19 mouse cellular contexts compared by ENCODE assay signal in the genomic region with DNA sequence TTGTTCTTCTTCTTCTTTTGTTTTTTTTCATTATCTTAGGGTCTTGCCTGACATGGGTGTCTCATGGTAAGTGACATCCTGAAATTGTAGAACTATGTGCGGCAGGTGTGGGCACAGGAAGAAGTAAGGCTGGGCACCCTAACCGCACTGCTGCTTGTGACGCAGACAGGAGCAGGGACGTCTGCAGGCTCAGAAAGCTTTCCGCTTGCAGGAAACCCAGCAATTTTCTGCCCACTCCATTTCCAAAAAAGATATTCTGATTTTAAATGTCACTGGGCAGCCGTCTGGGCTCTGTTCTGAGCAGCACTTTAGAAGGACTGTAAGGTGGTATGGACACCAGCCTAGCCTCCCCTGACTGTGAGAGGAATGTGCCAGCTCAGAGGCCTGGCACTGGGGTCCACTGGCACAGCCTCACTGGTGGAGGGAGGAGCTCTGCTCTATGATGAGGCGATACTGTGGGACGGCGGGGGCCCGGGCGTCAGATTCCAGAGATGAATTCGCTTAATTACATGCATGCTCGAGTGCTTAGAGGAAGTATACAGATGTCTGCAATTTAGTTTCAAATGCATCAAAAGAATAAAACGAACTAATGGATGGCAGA.
DNase-seq lines count a peak whose midpoint lies in the region; ATAC-seq and TF ChIP-seq lines count a peak whose summit lies in the region.
"Had no signal": no experiment of that assay in that cellular context is flagged by ENCODE, and none has a peak within 500 bp of the region (broad histone marks: within the 10 kb centered on the region; RNA-seq: fewer than 3 reads in every experiment).

No protein-coding gene starts in this region.

- no peak overlapping the region for H3K4me3 ChIP-seq in layer of hippocampus, adult 2 months
- no peak overlapping the region for H3K4me3 ChIP-seq in embryonic facial prominence, embryonic 14.5 days (ENCODE audit: low read depth, low read length)
- no peak overlapping the region for H3K4me3 ChIP-seq in heart, adult 2 months
- H3K4me3 ChIP-seq: heart, embryonic 12.5 days; limb, embryonic 13.5 days; midbrain, embryonic 15.5 days had no signal

- 0 out of 2 replicates have a peak, but pooled peaks have one; percentile 16 for ATAC-seq in embryonic facial prominence, embryonic 14.5 days (ENCODE audit: low read depth)
- ATAC-seq: hindbrain, postnatal 0 days; midbrain, embryonic 15.5 days had no signal

- H3K27ac ChIP-seq in layer of hippocampus, adult 2 months, result peak overlapping the region; percentile 43; the same call in 1 of the 2 replicates
- H3K27ac ChIP-seq in embryonic facial prominence, embryonic 14.5 days (replicated peaks; ENCODE audit: low read depth, low read length), result no peak overlapping the region; the same call in 1 of the 2 replicates
- no peak overlapping the region for H3K27ac ChIP-seq in heart, adult 2 months
- H3K27ac ChIP-seq: hindbrain, postnatal 0 days; limb, embryonic 13.5 days; liver, embryonic 14.5 days; midbrain, embryonic 15.5 days had no signal

- WGBS in embryonic facial prominence, embryonic 14.5 days, result 66% methylated on average over 14 of the region's 14 CpGs
- 91% methylated on average over 14 of the region's 14 CpGs for WGBS in heart, adult 2 months

- intact Hi-C loops in left cerebral cortex, postnatal 14 days (cut with DNase I), result no loop called here
- intact Hi-C loops in heart, adult 2 months (cut with DNase I), result no loop called here

- no peaks in the 10 kb centered on the region for H3K9me3 ChIP-seq in embryonic facial prominence, embryonic 14.5 days (ENCODE audit: control insufficient read depth, low read length)
- H3K9me3 ChIP-seq: heart, embryonic 12.5 days; limb, embryonic 13.5 days; midbrain, embryonic 15.5 days had no signal

- H3K36me3 ChIP-seq in embryonic facial prominence, embryonic 14.5 days (ENCODE audit: control insufficient read depth, insufficient read depth, low read length), result 0 out of 2 replicates have a peak, but pooled peaks cover 3% of the 10 kb centered on the region
- no peaks in the 10 kb centered on the region for H3K36me3 ChIP-seq in heart, adult 2 months (ENCODE audit: control insufficient read depth, insufficient read depth, low read length)
- H3K36me3 ChIP-seq: midbrain, embryonic 15.5 days had no signal

- no peaks in the 10 kb centered on the region for H3K79me2 ChIP-seq in heart, adult 2 months (replicated peaks; ENCODE audit: control insufficient read depth, insufficient read depth, low read length)

- TF ChIP-seq EP300 in heart, adult 2 months (IDR thresholded peaks at IDR 0.05; ENCODE audit: insufficient read depth, low read depth, low read length), result no peak

- H3K9ac ChIP-seq in embryonic facial prominence, embryonic 14.5 days (ENCODE audit: low read depth, low read length), result no peak overlapping the region
- no peak overlapping the region for H3K9ac ChIP-seq in heart, adult 2 months (ENCODE audit: low read depth, low read length)
- H3K9ac ChIP-seq: heart, embryonic 12.5 days; limb, embryonic 13.5 days; liver, embryonic 14.5 days; midbrain, embryonic 15.5 days had no signal

- H3K27me3 ChIP-seq in embryonic facial prominence, embryonic 14.5 days (replicated peaks; ENCODE audit: control insufficient read depth, insufficient read depth, low read length), result no peaks in the 10 kb centered on the region
- no peaks in the 10 kb centered on the region for H3K27me3 ChIP-seq in heart, adult 2 months (ENCODE audit: control insufficient read depth, insufficient read depth, low read length)
- H3K27me3 ChIP-seq: heart, embryonic 12.5 days; limb, embryonic 13.5 days; midbrain, embryonic 15.5 days had no signal

- H3K4me1 ChIP-seq in embryonic facial prominence, embryonic 14.5 days (ENCODE audit: control insufficient read depth, insufficient read depth, low read length), result peaks cover 23% of the 10 kb centered on the region
- no peaks in the 10 kb centered on the region for H3K4me1 ChIP-seq in heart, adult 2 months (ENCODE audit: control insufficient read depth, insufficient read depth, low read length)
- H3K4me1 ChIP-seq: heart, embryonic 12.5 days had no signal

- H3K4me2 ChIP-seq in embryonic facial prominence, embryonic 14.5 days (ENCODE audit: low read depth, low read length), result peak overlapping the region; percentile 4; the same call in 1 of the 2 replicates
- H3K4me2 ChIP-seq: heart, embryonic 12.5 days; limb, embryonic 13.5 days; midbrain, embryonic 15.5 days had no signal

- no peak for TF ChIP-seq CTCF in layer of hippocampus, adult 2 months (conservative IDR thresholded peaks at IDR 0.05)
- no peak for TF ChIP-seq CTCF in heart, adult 2 months (IDR thresholded peaks at IDR 0.05)

- DNase-seq in layer of hippocampus, adult 2 months (ENCODE audit: low spot score in 2 of 2), result peak in 1 of 2 experiments; percentile 19
- DNase-seq in layer of hippocampus, postnatal 36 days, result no peak
- peak; percentile 77 for DNase-seq in brain, adult 2 months (ENCODE audit: low read depth, low spot score)
- peak; percentile 39 for DNase-seq in embryonic facial prominence, embryonic 14.5 days (ENCODE audit: low spot score)
- DNase-seq in left cerebral cortex, postnatal 14 days (ENCODE audit: low spot score in 2 of 2), result peak; percentile 36 to 45
- DNase-seq in thymus, adult 18-20 months, result no peak
- DNase-seq in gastrocnemius, postnatal 10 days, result no peak
- DNase-seq in heart, adult 2 months, result no peak
- DNase-seq: cerebellum, adult 11 months; cerebellum, postnatal 36 days; heart, postnatal 36 days; kidney, adult 2 months; kidney, postnatal 14 days; layer of hippocampus, adult 9-11 months had no signal

- TF ChIP-seq POLR2A in heart, adult 2 months (IDR thresholded peaks at IDR 0.05; ENCODE audit: insufficient read depth, low read depth, low read length), result no peak

Comparison
In these comparisons a context has a peak if more than half of its experiments do, and no peak if none do; other contexts are left out.
1. DNase-seq: peak in brain, adult 2 months (single experiment), embryonic facial prominence, embryonic 14.5 days (single experiment) and left cerebral cortex, postnatal 14 days (2 of 2); none in layer of hippocampus, postnatal 36 days (0 of 2), thymus, adult 18-20 months (0 of 2), gastrocnemius, postnatal 10 days (single experiment) and heart, adult 2 months (0 of 2).